Mouse (Mus musculus) ES-Bruce4 (cell line): Measurements from ENCODE around the gene Car8.
A peak's percentile ranks its signal among the peaks of the same experiment; 100 is the strongest.
"Not testable (repeated sequence)": the region's sequence is repeated elsewhere in the genome, so short reads cannot be mapped to it uniquely, and the experiment has no call there.

Experiments
- CTCF ChIP-seq: IDR thresholded peaks from one replicate; pipeline ENCODE4 v1.8.1; 2011; ENCODE audit warnings: low read depth, low read length
- EP300 ChIP-seq: IDR thresholded peaks from 2 replicates; pipeline ENCODE4 v1.6.1; 2011; ENCODE audit warnings: low read depth, low read length; ENCODE audit not compliant: insufficient read depth
- POLR2A ChIP-seq: IDR thresholded peaks from one replicate; pipeline ENCODE4 v1.8.1; 2011; ENCODE audit warnings: low read length; ENCODE audit not compliant: insufficient read depth

GRCm38 (mm10) chr4:8093566-8093965, 145.3 kb downstream of the Car8 start:
- TF ChIP-seq CTCF, POLR2A: not testable (repeated sequence)
- TF ChIP-seq EP300 = 0 out of 2 replicates have a peak, but pooled peaks have one; percentile 17
